Mouse (Mus musculus): ENCODE measurements around the gene Izumo1r. TPM values are rescaled to one million over a fixed set of nuclear protein-coding genes. Genes with fewer than 3 reads are reported as not detected.

Gene Izumo1r
- polyA plus RNA-seq, 1 experiment from 2014 or later: not detected

- H3K4me1 ChIP-seq (replicated peaks): peaks cover 9% of the 10 kb centered on the region; the same call in 1 of the 2 replicates
- no peak for DNase-seq (ENCODE audit: low spot score)
- no peaks in the 10 kb centered on the region for H3K27me3 ChIP-seq (ENCODE audit: insufficient read depth, poor library complexity, severe bottlenecking)
- no peaks in the 10 kb centered on the region for H3K9me3 ChIP-seq
- no peaks in the 10 kb centered on the region for H3K36me3 ChIP-seq
- no peak overlapping the region for H3K27ac ChIP-seq
- H3K4me3 ChIP-seq: no peak overlapping the region
- 29% methylated on average over 1 of the region's 1 CpGs for WGBS
These were observed 18.3 kb upstream of the Izumo1r start for GRCm38 (mm10) chr9:14921971-14922560.

DNA sequence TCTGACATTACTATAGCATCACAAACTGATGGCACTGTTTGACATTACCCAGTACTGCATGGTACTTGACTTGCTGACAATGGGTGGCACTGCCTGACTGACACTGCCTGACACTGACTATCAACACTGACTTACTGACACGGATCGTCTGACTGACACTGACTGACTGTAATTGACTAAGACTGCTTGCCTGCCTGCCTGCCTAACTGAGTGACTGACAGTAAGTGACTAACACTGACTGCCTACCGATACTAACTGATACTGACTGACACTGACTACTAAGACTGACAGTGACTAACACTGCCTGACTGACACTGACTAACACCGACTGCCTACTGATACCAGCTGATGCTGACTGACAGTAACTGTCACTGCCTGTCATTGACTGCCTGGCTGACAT, 17.5 kb upstream of the Izumo1r start:
- WGBS: 59% methylated on average over 4 of the region's 4 CpGs
- H3K4me3 ChIP-seq: no peak overlapping the region
- peaks cover 9% of the 10 kb centered on the region; the same call in 1 of the 2 replicates for H3K4me1 ChIP-seq (replicated peaks)
- no peaks in the 10 kb centered on the region for H3K36me3 ChIP-seq
- DNase-seq (ENCODE audit: low spot score): no peak
- H3K27me3 ChIP-seq (ENCODE audit: insufficient read depth, poor library complexity, severe bottlenecking): no peaks in the 10 kb centered on the region
- H3K27ac ChIP-seq: no peak overlapping the region
- H3K9me3 ChIP-seq: no peaks in the 10 kb centered on the region

DNA sequence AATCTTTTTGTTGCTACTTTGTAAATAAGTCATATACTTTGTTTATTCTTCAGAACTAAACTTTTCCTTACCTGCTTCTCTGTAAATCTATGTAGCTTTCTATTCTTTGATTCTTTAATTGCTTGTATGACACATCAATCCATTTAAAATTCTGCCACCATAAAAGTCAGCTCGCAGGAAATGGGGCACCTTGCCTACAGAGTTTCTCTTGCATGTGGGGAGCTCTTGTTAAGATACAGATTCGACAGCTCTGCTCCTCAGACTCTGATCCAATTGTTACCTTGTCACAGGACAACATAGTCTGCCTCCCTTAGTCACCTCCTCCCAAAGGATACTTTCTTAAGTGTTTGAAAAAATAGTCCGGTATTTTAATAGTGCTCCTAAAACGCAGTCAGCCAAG, 16.9 kb upstream of the Izumo1r start:
- no peaks in the 10 kb centered on the region for H3K9me3 ChIP-seq
- no peaks in the 10 kb centered on the region for H3K27me3 ChIP-seq (ENCODE audit: insufficient read depth, poor library complexity, severe bottlenecking)
- H3K36me3 ChIP-seq: no peaks in the 10 kb centered on the region
- H3K27ac ChIP-seq: no peak overlapping the region
- H3K4me3 ChIP-seq: no peak overlapping the region
- peaks cover 9% of the 10 kb centered on the region; the same call in 1 of the 2 replicates for H3K4me1 ChIP-seq (replicated peaks)
- WGBS: 87% methylated on average over 4 of the region's 4 CpGs
- DNase-seq (ENCODE audit: low spot score): no peak

DNA sequence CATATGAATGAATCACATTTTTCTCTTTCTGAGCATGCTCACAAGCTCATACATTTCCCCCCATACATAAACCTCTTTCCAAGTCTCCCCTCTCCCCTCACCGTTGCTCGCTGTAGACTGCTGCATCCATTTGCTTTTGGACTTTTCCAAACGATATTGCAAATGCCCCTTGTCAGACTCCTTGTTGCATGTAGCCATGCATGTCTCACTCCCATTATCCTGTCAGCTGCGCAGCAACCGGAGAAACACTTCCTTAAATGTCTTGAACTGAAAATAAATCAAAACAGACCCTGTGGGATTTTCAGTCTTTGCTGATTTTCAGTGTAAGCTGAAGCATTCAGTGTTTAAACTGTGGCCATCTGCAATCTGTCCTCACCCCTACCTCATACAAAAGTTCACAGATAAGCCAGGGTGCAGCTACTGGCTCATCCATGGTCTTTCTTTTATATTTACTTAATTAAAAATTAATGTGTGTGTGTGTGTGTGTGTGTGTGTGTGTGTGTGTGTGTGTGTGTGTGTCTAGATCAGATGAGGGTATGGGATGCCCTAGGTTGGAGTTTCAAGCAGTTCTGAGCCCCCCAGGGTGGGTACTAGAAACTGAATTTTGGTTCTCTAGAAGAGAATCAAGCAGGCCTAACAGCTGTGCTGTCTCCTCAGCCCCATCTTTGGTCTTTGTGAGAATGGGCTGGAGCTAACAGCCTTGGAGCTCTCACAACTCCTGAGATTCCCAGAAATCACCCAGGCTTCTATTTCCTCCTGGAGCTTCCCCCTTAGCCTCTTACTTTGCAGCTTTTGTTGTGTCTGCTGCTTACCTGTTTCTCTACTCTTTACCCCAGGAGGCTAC, 15.3 kb upstream of the Izumo1r start:
- no peak overlapping the region for H3K27ac ChIP-seq
- H3K4me1 ChIP-seq (replicated peaks): peaks cover 9% of the 10 kb centered on the region; the same call in 1 of the 2 replicates
- H3K9me3 ChIP-seq: 0 out of 2 replicates have a peak, but pooled peaks cover 3% of the 10 kb centered on the region
- H3K36me3 ChIP-seq: no peaks in the 10 kb centered on the region
- 84% methylated on average over 5 of the region's 5 CpGs for WGBS
- no peaks in the 10 kb centered on the region for H3K27me3 ChIP-seq (ENCODE audit: insufficient read depth, poor library complexity, severe bottlenecking)
- no peak for DNase-seq (ENCODE audit: low spot score)
- no peak overlapping the region for H3K4me3 ChIP-seq

DNA sequence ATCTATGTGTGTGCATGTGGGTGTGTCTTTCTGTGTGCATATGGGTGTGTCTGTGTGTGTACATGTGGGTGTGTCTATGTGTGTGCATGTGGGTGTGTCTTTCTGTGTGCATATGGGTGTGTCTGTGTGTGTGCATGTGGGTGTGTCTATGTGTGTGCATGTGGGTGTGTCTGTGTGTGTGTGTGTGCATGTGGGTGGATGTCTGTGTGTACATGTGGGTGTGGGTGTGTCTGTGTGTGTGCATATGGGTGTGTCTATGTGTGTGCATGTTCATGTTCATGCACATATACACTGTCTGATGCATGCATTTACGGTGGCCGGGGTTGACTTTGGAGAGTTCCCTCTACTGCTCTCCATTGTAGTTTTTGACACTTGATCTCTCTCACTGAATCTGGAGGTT, 13.9 kb upstream of the Izumo1r start:
- WGBS: 98% methylated on average over 2 of the region's 2 CpGs
- no peak for DNase-seq (ENCODE audit: low spot score)
- Histone ChIP-seq H3K27ac (no peak overlapping the region), H3K4me3 (no peak overlapping the region), H3K9me3 (0 out of 2 replicates have a peak, but pooled peaks cover 3% of the 10 kb centered on the region), H3K4me1 (replicated peaks) (peaks cover 9% of the 10 kb centered on the region; the same call in 1 of the 2 replicates), H3K27me3 (ENCODE audit: insufficient read depth, poor library complexity, severe bottlenecking) (no peaks in the 10 kb centered on the region), H3K36me3 (no peaks in the 10 kb centered on the region)

- no peaks in the 10 kb centered on the region for H3K36me3 ChIP-seq
- peaks cover 8% of the 10 kb centered on the region; the same call in 1 of the 2 replicates for H3K4me1 ChIP-seq (replicated peaks)
- H3K4me3 ChIP-seq: no peak overlapping the region
- H3K27ac ChIP-seq: no peak overlapping the region
- H3K9me3 ChIP-seq: 0 out of 2 replicates have a peak, but pooled peaks cover 3% of the 10 kb centered on the region
- DNase-seq (ENCODE audit: low spot score): no peak
- 87% methylated on average over 2 of the region's 2 CpGs for WGBS
- no peaks in the 10 kb centered on the region for H3K27me3 ChIP-seq (ENCODE audit: insufficient read depth, poor library complexity, severe bottlenecking)
These were observed 8.3 kb upstream of the Izumo1r start for GRCm38 (mm10) chr9:14912037-14912436.

GRCm38 (mm10) chr9:14909981-14910380, 6.2 kb upstream of the Izumo1r start:
- H3K4me3 ChIP-seq: no peak overlapping the region
- H3K27me3 ChIP-seq (ENCODE audit: insufficient read depth, poor library complexity, severe bottlenecking): no peaks in the 10 kb centered on the region
- DNase-seq (ENCODE audit: low spot score): no peak
- WGBS: 30% methylated on average over 5 of the region's 5 CpGs
- H3K36me3 ChIP-seq: no peaks in the 10 kb centered on the region
- H3K9me3 ChIP-seq: 0 out of 2 replicates have a peak, but pooled peaks cover 3% of the 10 kb centered on the region
- H3K27ac ChIP-seq: no peak overlapping the region
- peaks cover 17% of the 10 kb centered on the region for H3K4me1 ChIP-seq (replicated peaks)

DNA sequence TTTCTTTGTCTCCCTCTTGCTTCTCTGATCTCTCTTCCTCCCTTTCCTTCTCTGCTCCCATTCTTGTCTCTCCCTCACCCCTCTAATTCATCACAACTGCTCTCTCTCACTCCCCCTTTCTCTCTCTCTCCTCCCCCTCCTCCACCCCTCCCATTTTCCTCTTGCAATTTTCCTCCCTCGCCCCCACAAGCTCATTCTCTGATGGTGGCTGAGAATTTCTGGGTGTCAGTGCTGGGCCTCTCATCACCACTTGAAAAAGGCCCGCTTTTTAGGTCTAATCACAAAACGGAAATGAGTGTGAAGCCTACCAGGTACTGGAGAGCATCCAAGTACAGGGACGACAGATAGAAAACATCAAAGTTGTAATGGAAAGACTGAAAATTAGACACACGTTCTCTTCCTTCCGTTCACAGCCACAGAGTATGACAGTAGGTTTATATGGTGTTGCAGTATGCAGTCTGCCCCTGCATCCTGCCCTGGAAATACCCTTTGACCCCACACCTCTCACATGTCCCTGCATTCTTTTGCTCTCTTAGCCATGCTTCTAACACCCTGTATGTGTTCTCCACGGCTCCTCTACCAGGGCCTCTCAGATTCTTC, 4.2 kb upstream of the Izumo1r start:
- Histone ChIP-seq H3K9me3 (no peaks in the 10 kb centered on the region), H3K4me3 (no peak overlapping the region), H3K27me3 (ENCODE audit: insufficient read depth, poor library complexity, severe bottlenecking) (no peaks in the 10 kb centered on the region), H3K36me3 (no peaks in the 10 kb centered on the region), H3K4me1 (replicated peaks) (peaks cover 37% of the 10 kb centered on the region), H3K27ac (no peak overlapping the region)
- WGBS: 76% methylated on average over 7 of the region's 7 CpGs
- no peak for DNase-seq (ENCODE audit: low spot score)

GRCm38 (mm10) chr9:14905956-14906355, 2.2 kb upstream of the Izumo1r start:
- H3K4me1 ChIP-seq (replicated peaks): peaks cover 40% of the 10 kb centered on the region
- H3K9me3 ChIP-seq: no peaks in the 10 kb centered on the region
- H3K27me3 ChIP-seq (ENCODE audit: insufficient read depth, poor library complexity, severe bottlenecking): no peaks in the 10 kb centered on the region
- DNase-seq (ENCODE audit: low spot score): no peak
- H3K4me3 ChIP-seq: no peak overlapping the region
- H3K27ac ChIP-seq: no peak overlapping the region
- WGBS: 77% methylated on average over 3 of the region's 3 CpGs
- H3K36me3 ChIP-seq: no peaks in the 10 kb centered on the region

DNA sequence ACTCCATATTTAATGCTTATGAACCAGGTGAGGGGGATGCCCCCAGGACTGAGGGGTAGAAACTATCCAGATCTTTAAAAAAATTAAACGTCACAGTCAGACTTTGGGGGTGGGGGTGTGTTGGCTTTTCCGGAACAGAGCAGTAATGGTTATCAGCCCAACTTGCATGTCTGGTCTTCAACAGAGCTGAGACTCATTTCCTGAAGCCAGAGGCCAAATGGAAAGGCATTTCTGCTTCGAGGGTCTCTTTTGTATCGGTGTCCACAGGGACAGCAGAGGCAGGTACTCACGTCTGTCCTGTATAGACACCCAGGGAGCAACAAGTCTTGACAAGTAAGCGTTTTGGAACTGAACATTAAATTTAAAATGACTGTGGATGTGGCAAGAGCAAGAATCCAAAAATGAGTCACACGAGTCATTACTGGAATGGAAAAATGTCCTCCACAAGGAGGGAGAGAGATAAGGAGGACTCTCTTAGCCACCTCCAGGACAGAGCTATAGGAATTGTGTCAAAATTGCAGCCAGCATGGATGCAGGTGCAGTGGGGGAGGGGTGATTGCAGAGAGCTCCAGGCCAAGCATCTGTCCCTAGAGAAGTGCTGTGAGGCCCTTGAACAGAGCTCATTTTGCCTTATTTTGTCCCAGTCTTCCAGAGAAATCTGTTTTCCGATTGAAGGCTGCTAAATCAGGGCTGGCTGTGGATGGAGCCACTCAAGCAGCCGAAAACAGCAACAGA, 1.2 kb upstream of the Izumo1r start:
- no peaks in the 10 kb centered on the region for H3K9me3 ChIP-seq
- no peak overlapping the region for H3K27ac ChIP-seq
- WGBS: 51% methylated on average over 9 of the region's 9 CpGs
- no peaks in the 10 kb centered on the region for H3K36me3 ChIP-seq
- H3K4me3 ChIP-seq: no peak overlapping the region
- H3K4me1 ChIP-seq (replicated peaks): peaks cover 38% of the 10 kb centered on the region
- no peaks in the 10 kb centered on the region for H3K27me3 ChIP-seq (ENCODE audit: insufficient read depth, poor library complexity, severe bottlenecking)
- no peak for DNase-seq (ENCODE audit: low spot score)

GRCm38 (mm10) chr9:14903006-14903405, 743 bp downstream of the Izumo1r start:
- Histone ChIP-seq H3K4me3 (no peak overlapping the region), H3K27me3 (ENCODE audit: insufficient read depth, poor library complexity, severe bottlenecking) (no peaks in the 10 kb centered on the region), H3K9me3 (no peaks in the 10 kb centered on the region), H3K4me1 (replicated peaks) (peaks cover 36% of the 10 kb centered on the region), H3K27ac (no peak overlapping the region), H3K36me3 (no peaks in the 10 kb centered on the region)
- DNase-seq (ENCODE audit: low spot score): no peak
- WGBS: 86% methylated on average over 3 of the region's 3 CpGs

DNA sequence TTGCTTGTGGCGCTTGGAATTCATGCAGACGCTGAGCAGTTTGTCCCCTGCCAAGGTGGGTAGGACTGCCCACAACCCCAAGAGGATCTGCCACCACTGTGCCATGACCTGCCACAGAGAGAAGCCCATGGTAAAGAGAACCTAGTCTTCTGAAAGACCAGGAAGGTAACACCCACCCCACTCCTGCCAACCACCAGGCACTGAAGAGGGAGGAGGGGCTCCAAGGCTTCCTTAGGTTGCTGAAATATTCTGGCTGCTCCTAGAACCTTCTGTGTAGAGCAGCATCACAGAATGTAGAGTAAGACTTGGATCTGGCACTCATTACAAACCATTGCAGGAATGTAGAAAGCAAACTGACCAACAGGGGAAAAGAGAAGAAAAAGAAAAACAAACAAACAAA, 1.3 kb downstream of the Izumo1r start:
- peak overlapping the region; percentile 23; the same call in 1 of the 2 replicates for H3K27ac ChIP-seq
- no peaks in the 10 kb centered on the region for H3K36me3 ChIP-seq
- H3K4me3 ChIP-seq: no peak overlapping the region
- H3K27me3 ChIP-seq (ENCODE audit: insufficient read depth, poor library complexity, severe bottlenecking): no peaks in the 10 kb centered on the region
- no peak for DNase-seq (ENCODE audit: low spot score)
- H3K9me3 ChIP-seq: no peaks in the 10 kb centered on the region
- peaks cover 32% of the 10 kb centered on the region for H3K4me1 ChIP-seq (replicated peaks)
- WGBS: 90% methylated on average over 2 of the region's 2 CpGs

All from hindbrain, embryonic 10.5 days (tissue).